Mouse (Mus musculus): Measurements from ENCODE around the gene Vps45. TPM values are rescaled to one million over a fixed set of nuclear protein-coding genes. Genes with fewer than 3 reads are reported as not detected.
A peak's percentile ranks its signal among the peaks of the same experiment; 100 is the strongest.

Vps45 gene
- total RNA-seq (2012; rRNA removed) (24.4 and 28.9 TPM in 2 replicates), polyA plus RNA-seq (2012; ENCODE audit: insufficient read depth in 1 of 2, insufficient read length in 2 of 2, low read depth in 1 of 2, low replicate concordance in 2 of 2, missing spikeins in 1 of 2) (10 to 100 TPM; 20.6 to 92.0 TPM)

DNA sequence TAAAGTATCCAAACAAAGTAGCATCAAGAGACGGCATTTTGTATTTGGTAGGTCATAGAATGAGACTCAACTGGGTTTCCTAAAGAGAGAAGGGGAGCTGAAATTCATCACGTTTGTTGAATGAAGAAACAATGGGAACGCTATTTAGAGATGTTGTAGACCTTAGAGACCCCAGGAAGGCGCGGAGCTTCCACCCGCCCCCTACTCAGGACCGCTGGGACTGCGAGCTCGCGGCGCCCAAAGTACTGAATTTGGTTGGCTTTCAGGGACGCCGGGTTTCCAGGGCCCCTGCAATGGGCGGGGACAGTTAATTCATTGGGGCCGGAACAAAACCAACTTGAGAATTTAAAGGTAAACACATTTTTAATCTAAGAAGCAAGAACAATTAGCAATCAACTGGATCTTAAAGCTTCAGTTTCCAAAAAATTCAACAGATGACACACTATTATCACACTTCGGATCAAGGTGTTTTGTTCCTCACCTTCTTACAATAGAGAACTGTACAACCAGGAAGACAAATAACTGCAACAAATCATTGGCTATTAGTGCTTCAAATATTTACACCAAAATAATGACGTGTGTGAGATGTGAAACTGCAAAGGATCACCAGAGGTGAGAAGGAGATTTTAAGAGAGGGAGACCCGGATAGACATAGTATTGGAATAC is at the start of gene Vps45:
TSS of gene Vps45 (minus strand) at position 236 of the 666 bp plus-strand sequence.
- peak within 1 kb of the TSS; percentile 74 for H3K27ac ChIP-seq (ENCODE audit: control insufficient read depth, low read depth, low read length)
- H3K9ac ChIP-seq (ENCODE audit: control insufficient read depth, low read depth, low read length, poor library complexity, severe bottlenecking), result peak within 1 kb of the TSS; percentile 75
- H3K9me3 ChIP-seq (replicated peaks; ENCODE audit: insufficient read depth, low read length), result no peaks in the 10 kb centered on the region
- TF ChIP-seq JUND (IDR thresholded peaks at IDR 0.05; ENCODE audit: low read depth, low read length), result no peak
- no peak; the same call in 1 of the 2 replicates for TF ChIP-seq POLR2AphosphoS5 (IDR thresholded peaks at IDR 0.05; ENCODE audit: borderline replicate concordance, low read depth, low read length)
- no peak for TF ChIP-seq ZC3H11A (IDR thresholded peaks at IDR 0.05; ENCODE audit: low read depth, low read length)
- TF ChIP-seq MXI1 (IDR thresholded peaks at IDR 0.05; ENCODE audit: low read depth, low read length), result peak; percentile 76
- TF ChIP-seq UBTF (IDR thresholded peaks at IDR 0.05; ENCODE audit: borderline replicate concordance, insufficient read depth, low read depth, low read length), result peak; percentile 86; the same call in 1 of the 2 replicates
- TF ChIP-seq ZKSCAN1 (IDR thresholded peaks at IDR 0.05; ENCODE audit: low read depth, low read length), result no peak
- no peak for TF ChIP-seq CHD2 (IDR thresholded peaks at IDR 0.05; ENCODE audit: low read length)
- TF ChIP-seq MAZ (IDR thresholded peaks at IDR 0.05; ENCODE audit: low read depth, low read length), result peak; percentile 39; the same call in 1 of the 2 replicates
- peak; percentile 4 for TF ChIP-seq USF1 (IDR thresholded peaks at IDR 0.05; ENCODE audit: low read depth, low read length)
- peak; percentile 19; the same call in 1 of the 2 replicates for TF ChIP-seq BHLHE40 (IDR thresholded peaks at IDR 0.05; ENCODE audit: borderline replicate concordance, low read depth, low read length)
- no peak for TF ChIP-seq MYB (IDR thresholded peaks at IDR 0.05; ENCODE audit: low read depth, low read length)
- 0 out of 2 replicates have a peak, but pooled peaks have one; percentile 31 for TF ChIP-seq ELF1 (IDR thresholded peaks at IDR 0.05; ENCODE audit: low read depth, low read length)
- no peak for TF ChIP-seq SMC3 (IDR thresholded peaks at IDR 0.05; ENCODE audit: low read depth, low read length)
- TF ChIP-seq NRF1 (IDR thresholded peaks at IDR 0.05; ENCODE audit: insufficient read depth, low read depth, low read length, poor library complexity, severe bottlenecking), result no peak
- peak; percentile 17; the same call in 1 of the 2 replicates for TF ChIP-seq E2F4 (IDR thresholded peaks at IDR 0.05; ENCODE audit: borderline replicate concordance, low read depth, low read length)
- TF ChIP-seq ZNF384 (IDR thresholded peaks at IDR 0.05; ENCODE audit: low read depth, low read length), result no peak
- peak; percentile 87 for TF ChIP-seq NELFE (IDR thresholded peaks at IDR 0.05; ENCODE audit: low read depth, low read length)
- TF ChIP-seq POLR2AphosphoS2 (IDR thresholded peaks at IDR 0.05; ENCODE audit: low read length), result peak; percentile 56; the same call in 1 of the 2 replicates
- no peak for TF ChIP-seq MEF2A (IDR thresholded peaks at IDR 0.05; ENCODE audit: extremely low read depth, insufficient replicate concordance, low read depth, low read length, poor library complexity, severe bottlenecking)
- TF ChIP-seq USF2 (IDR thresholded peaks at IDR 0.05; ENCODE audit: borderline replicate concordance in 1 of 2, insufficient read depth in 1 of 2, low read depth in 1 of 2, low read length in 2 of 2), result no peak
- TF ChIP-seq MAFK (IDR thresholded peaks at IDR 0.05; ENCODE audit: borderline replicate concordance, low read depth, low read length), result no peak
- TF ChIP-seq TBP (IDR thresholded peaks at IDR 0.05; ENCODE audit: low read depth, low read length), result peak; percentile 75
- TF ChIP-seq TCF12 (IDR thresholded peaks at IDR 0.05; ENCODE audit: low read depth, low read length), result peak; percentile 68
- peak; percentile 96 for TF ChIP-seq SIN3A (IDR thresholded peaks at IDR 0.05; ENCODE audit: low read length)
- no peak for TF ChIP-seq TAL1 (IDR thresholded peaks at IDR 0.05; ENCODE audit: low read length)
- 0 out of 4 replicates have a peak, but pooled peaks of 1 of the 2 experiments have one; percentile 4 for TF ChIP-seq EP300 (IDR thresholded peaks at IDR 0.05; ENCODE audit: low read depth in 1 of 2, low read length in 2 of 2)
- TF ChIP-seq MAX (IDR thresholded peaks at IDR 0.05; ENCODE audit: low read length), result peak; percentile 47
- no peak for TF ChIP-seq GATA1 (IDR thresholded peaks at IDR 0.05; ENCODE audit: low read depth, low read length)
- TF ChIP-seq RCOR1 (IDR thresholded peaks at IDR 0.05; ENCODE audit: low read depth, low read length), result peak; percentile 41; the same call in 1 of the 2 replicates
- TF ChIP-seq GABPA (IDR thresholded peaks at IDR 0.05; ENCODE audit: low read depth, low read length), result no peak; the same call in 1 of the 2 replicates
- peak; percentile 52; the same call in 1 of the 2 replicates for TF ChIP-seq MYC (IDR thresholded peaks at IDR 0.05; ENCODE audit: low read depth, low read length)
- TF ChIP-seq POLR2A (IDR thresholded peaks at IDR 0.05; ENCODE audit: control insufficient read depth in 1 of 2, insufficient read depth in 1 of 2, low read depth in 1 of 2, low read length in 2 of 2, poor library complexity in 1 of 2), result peak; percentile 73 to 78; a peak in 3 of 4 replicates
- TF ChIP-seq ZMIZ1 (IDR thresholded peaks at IDR 0.05; ENCODE audit: low read depth, low read length), result peak; percentile 25; the same call in 1 of the 2 replicates
- TF ChIP-seq CHD1 (IDR thresholded peaks at IDR 0.05; ENCODE audit: low read depth, low read length), result no peak
- peak; percentile 74 for TF ChIP-seq HCFC1 (IDR thresholded peaks at IDR 0.05; ENCODE audit: low read depth, low read length)

More for the DNA sequence above, at the start of gene Vps45:
- Histone ChIP-seq H3K36me3 (ENCODE audit: control insufficient read depth in 1 of 2, insufficient read depth in 2 of 2, low read length in 2 of 2) (peaks cover 0 to 24% of the 10 kb centered on the region in 2 experiments; a peak in 2 of 4 replicates), H3K27me3 (ENCODE audit: control insufficient read depth in 1 of 2, insufficient read depth in 2 of 2, low read length in 2 of 2) (no peaks in the 10 kb centered on the region), H3K4me1 (ENCODE audit: control insufficient read depth in 1 of 2, insufficient read depth in 2 of 2, low read length in 2 of 2) (peaks cover 6 to 17% of the 10 kb centered on the region in 2 experiments), H3K4me3 (ENCODE audit: control insufficient read depth in 1 of 2, insufficient read depth in 1 of 2, low read depth in 2 of 2, low read length in 2 of 2) (peak within 1 kb of the TSS; percentile 57 to 80), H3K79me2 (ENCODE audit: control insufficient read depth, insufficient read depth, low read length, poor library complexity) (peaks cover 2% of the 10 kb centered on the region)
- DNase-seq (ENCODE audit: low read depth, low spot score), result peak; percentile 97
